In genomic region chr7:96565806-96566205, GRCm38 (mm10) we compare ENCODE assay signal across 8 mouse cellular contexts.
A peak's percentile ranks its signal among the peaks of the same experiment; 100 is the strongest.
DNase-seq lines count a peak whose midpoint lies in the region; ATAC-seq and TF ChIP-seq lines count a peak whose summit lies in the region.

No protein-coding gene starts in this region.

- H3K36me3 ChIP-seq in thymus, adult 2 months (ENCODE audit: control insufficient read depth, insufficient read depth, low read length): no peaks in the 10 kb centered on the region

- no peak for TF ChIP-seq CTCF in thymus, adult 2 months (IDR thresholded peaks at IDR 0.05; ENCODE audit: borderline replicate concordance, control insufficient read depth, extremely low read depth, insufficient read depth, low read length, poor library complexity)

- no peaks in the 10 kb centered on the region for H3K27me3 ChIP-seq in thymus, adult 2 months (ENCODE audit: control insufficient read depth, insufficient read depth, low read length)

- no peak overlapping the region for H3K27ac ChIP-seq in thymus, adult 2 months (ENCODE audit: control insufficient read depth, insufficient read depth, low read length)

- no peaks in the 10 kb centered on the region for H3K4me1 ChIP-seq in thymus, adult 2 months (replicated peaks; ENCODE audit: control insufficient read depth, insufficient read depth, low read length)

- H3K4me3 ChIP-seq in thymus, adult 2 months (ENCODE audit: control insufficient read depth, insufficient read depth, low read length): no peak overlapping the region

- WGBS in thymus, adult 2 months: 75% methylated on average over 4 of the region's 4 CpGs

- no peak for TF ChIP-seq POLR2A in thymus, adult 2 months (IDR thresholded peaks at IDR 0.05; ENCODE audit: control insufficient read depth, extremely low read depth, insufficient read depth, low read length, poor library complexity)

- no peak for ATAC-seq in cerebellum, adult (ENCODE audit: insufficient number of reproducible peaks, low FRiP score, low TSS enrichment)

- peak; percentile 51 for DNase-seq in cerebellum, adult 11 months
- peak; percentile 57 for DNase-seq in right cerebral cortex, adult 18-20 months
- no peak for DNase-seq in right cerebral cortex, postnatal 25 days
- peak; percentile 54 for DNase-seq in kidney, postnatal 10 days
- peak; percentile 66 for DNase-seq in urinary bladder, postnatal 14 days (ENCODE audit: low spot score)
- no peak for DNase-seq in layer of hippocampus, adult 8-10 months (ENCODE audit: low spot score in 2 of 2)
- DNase-seq in thymus, adult 2 months: no peak

Comparison
In these comparisons a context has a peak if more than half of its experiments do, and no peak if none do; other contexts are left out.
1. DNase-seq: peak in cerebellum, adult 11 months (single experiment), right cerebral cortex, adult 18-20 months (single experiment), kidney, postnatal 10 days (single experiment) and urinary bladder, postnatal 14 days (single experiment); none in right cerebral cortex, postnatal 25 days (single experiment), layer of hippocampus, adult 8-10 months (0 of 2) and thymus, adult 2 months (single experiment).